Mouse (Mus musculus): ENCODE measurements around the gene 4933402D24Rik. TPM values are rescaled to one million over a fixed set of nuclear protein-coding genes. Genes with fewer than 3 reads are reported as not detected.

Gene 4933402D24Rik
- polyA plus RNA-seq (2014; fragmentation: Nextera tagmentation; extraction: Ambion mirVana): 0.32 TPM in 1 of 2 replicates, not detected in the other

DNA sequence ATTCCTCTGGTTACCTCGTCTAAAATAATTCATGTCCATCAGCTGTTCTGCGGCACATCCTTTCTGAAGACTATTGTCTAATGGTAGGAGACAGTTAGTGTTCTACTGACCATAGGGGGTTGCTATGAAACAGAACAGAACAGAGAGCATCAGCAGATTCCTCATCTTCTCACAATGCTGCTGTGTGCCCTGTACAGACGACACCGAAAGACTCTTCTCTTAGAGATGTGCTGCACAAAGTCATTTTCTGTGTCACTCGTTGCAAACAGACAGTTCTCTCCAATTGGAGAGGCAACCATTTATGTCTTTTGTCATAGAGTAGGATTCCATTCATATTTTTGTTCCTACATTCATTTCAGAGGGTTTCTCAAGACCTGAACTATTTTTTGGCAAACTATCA lies at the start of gene 4933402D24Rik:
Gene 4933402D24Rik (minus strand): TSS at position 101 of the 400 bp plus-strand sequence.
- no peaks in the 10 kb centered on the region for H3K9me3 ChIP-seq (ENCODE audit: control insufficient read depth, low read depth, low read length)
- H3K4me2 ChIP-seq (replicated peaks; ENCODE audit: low read depth, low read length): no peak within 1 kb of the TSS
- ATAC-seq (ENCODE audit: insufficient number of reproducible peaks, insufficient read depth, low FRiP score, low read depth): no peak
- H3K27me3 ChIP-seq (ENCODE audit: control insufficient read depth, insufficient read depth, low read length): no peaks in the 10 kb centered on the region
- H3K4me3 ChIP-seq (ENCODE audit: low read depth, low read length): no peak within 1 kb of the TSS
- WGBS: 75% methylated on average over 5 of the region's 5 CpGs
- no peaks in the 10 kb centered on the region for H3K4me1 ChIP-seq (ENCODE audit: control insufficient read depth, insufficient read depth, low read length)
- H3K36me3 ChIP-seq (ENCODE audit: control insufficient read depth, insufficient read depth, low read length): no peaks in the 10 kb centered on the region
- no peak within 1 kb of the TSS for H3K9ac ChIP-seq (replicated peaks; ENCODE audit: low read depth, low read length)
- no peak within 1 kb of the TSS for H3K27ac ChIP-seq (ENCODE audit: low read length)

DNA sequence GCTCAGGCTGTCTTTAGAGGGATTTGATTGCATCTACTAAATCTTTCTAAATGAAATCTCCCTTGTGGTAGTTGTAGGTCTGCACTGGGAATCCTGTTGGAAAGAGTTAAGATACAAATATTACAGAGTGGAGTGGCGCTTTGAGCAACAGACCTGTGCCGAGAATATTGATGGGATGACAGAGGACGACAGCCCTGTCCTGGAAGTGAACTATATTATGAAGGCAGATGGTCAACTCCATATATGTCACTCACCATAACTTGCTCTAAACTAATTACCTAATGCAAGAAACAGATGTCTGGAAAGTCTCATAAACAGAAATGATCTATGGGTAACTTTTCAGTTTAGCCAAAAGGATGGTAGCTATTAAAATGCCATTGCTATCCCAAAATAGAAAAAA lies 39.5 kb upstream of the 4933402D24Rik start:
- H3K4me2 ChIP-seq (replicated peaks; ENCODE audit: low read depth, low read length): no peak overlapping the region
- H3K36me3 ChIP-seq (ENCODE audit: control insufficient read depth, insufficient read depth, low read length): no peaks in the 10 kb centered on the region
- H3K27me3 ChIP-seq (ENCODE audit: control insufficient read depth, insufficient read depth, low read length): no peaks in the 10 kb centered on the region
- no peak for ATAC-seq (ENCODE audit: insufficient number of reproducible peaks, insufficient read depth, low FRiP score, low read depth)
- H3K27ac ChIP-seq (ENCODE audit: low read length): no peak overlapping the region
- no peak overlapping the region for H3K4me3 ChIP-seq (ENCODE audit: low read depth, low read length)
- no peaks in the 10 kb centered on the region for H3K4me1 ChIP-seq (ENCODE audit: control insufficient read depth, insufficient read depth, low read length)
- H3K9me3 ChIP-seq (ENCODE audit: control insufficient read depth, low read depth, low read length): no peaks in the 10 kb centered on the region
- H3K9ac ChIP-seq (replicated peaks; ENCODE audit: low read depth, low read length): no peak overlapping the region
- 46% methylated on average over 3 of the region's 3 CpGs for WGBS

DNA sequence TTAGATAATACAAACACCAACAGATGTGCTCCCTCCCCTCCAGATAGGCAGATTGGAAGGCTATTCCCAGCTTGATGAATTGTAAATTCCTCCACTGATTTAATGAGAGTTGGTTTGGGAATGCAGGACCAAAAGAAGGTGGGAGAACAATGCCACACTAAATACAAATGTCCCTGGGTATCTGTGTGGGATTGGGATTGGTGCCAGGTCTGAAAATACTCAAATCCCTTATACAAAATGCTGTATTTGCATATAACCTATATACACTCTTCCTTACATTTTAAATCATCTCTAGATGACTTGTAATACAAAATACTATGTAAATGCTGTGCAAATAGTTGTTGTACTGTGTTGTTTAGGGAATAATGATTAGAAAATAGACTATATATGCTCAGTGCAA lies 36.0 kb upstream of the 4933402D24Rik start:
- Histone ChIP-seq H3K4me1 (ENCODE audit: control insufficient read depth, insufficient read depth, low read length) (no peaks in the 10 kb centered on the region), H3K9me3 (ENCODE audit: control insufficient read depth, low read depth, low read length) (no peaks in the 10 kb centered on the region), H3K27me3 (ENCODE audit: control insufficient read depth, insufficient read depth, low read length) (no peaks in the 10 kb centered on the region), H3K4me3 (ENCODE audit: low read depth, low read length) (no peak overlapping the region), H3K9ac (replicated peaks; ENCODE audit: low read depth, low read length) (no peak overlapping the region), H3K4me2 (replicated peaks; ENCODE audit: low read depth, low read length) (no peak overlapping the region), H3K36me3 (ENCODE audit: control insufficient read depth, insufficient read depth, low read length) (no peaks in the 10 kb centered on the region), H3K27ac (ENCODE audit: low read length) (no peak overlapping the region)
- no peak for ATAC-seq (ENCODE audit: insufficient number of reproducible peaks, insufficient read depth, low FRiP score, low read depth)

DNA sequence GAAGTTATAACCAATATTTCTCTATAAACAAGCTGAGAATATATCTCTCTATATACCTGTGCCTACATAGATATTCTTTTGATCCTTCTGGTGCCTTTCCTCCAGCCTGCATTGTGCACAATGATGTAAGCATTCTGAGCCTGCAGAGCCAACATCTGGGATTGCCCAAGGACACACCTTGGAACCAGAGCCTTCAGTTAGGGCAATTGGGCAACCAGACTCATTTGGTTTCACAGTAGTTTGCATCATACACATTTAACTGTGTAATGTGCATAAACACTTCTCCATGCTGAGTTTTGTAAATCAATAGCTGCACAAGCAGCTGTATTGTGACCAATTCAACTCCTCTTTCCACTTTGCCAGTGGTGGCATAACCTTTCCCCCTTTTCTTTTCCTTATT lies 25.3 kb upstream of the 4933402D24Rik start:
- no peak for ATAC-seq (ENCODE audit: insufficient number of reproducible peaks, insufficient read depth, low FRiP score, low read depth)
- no peak overlapping the region for H3K4me3 ChIP-seq (ENCODE audit: low read depth, low read length)

DNA sequence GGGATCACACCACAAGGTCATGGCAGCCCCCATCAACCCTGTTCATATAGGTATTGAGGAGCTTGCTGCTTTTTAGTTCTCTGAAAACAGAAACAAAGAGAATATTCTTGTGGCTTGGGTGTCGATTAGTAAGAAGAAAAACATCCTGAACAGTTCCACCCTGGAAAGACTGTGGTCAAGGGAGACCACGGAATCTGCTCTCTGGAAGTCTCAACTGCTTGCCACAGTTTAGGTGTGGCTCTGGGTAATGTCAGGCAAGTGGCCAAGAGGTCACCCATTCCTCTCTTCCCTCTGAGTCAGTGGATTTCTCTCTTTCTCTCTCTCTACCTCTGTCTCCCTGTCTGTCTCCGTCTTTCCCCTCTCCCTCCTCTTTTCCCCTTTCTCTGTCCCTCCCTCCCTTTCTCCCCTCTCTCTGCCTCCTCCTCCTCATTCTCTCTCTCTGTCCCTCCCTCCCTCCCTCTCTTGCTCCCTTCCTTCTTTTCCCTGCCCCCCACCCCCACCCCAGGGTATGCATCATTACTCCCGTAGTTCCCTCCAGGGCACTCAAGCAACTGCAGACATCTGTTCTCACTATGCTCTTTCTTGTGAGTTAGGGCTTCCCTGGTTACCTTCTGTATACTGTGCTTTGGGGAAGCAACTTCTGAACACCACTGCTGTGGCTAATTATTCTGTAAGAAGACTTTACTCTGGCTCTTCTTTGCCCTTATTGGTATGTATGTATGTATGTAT lies 8.0 kb upstream of the 4933402D24Rik start:
- no peak for ATAC-seq (ENCODE audit: insufficient number of reproducible peaks, insufficient read depth, low FRiP score, low read depth)
- WGBS: 57% methylated on average over 4 of the region's 4 CpGs

More for the DNA sequence above, 25.3 kb upstream of the 4933402D24Rik start:
- Histone ChIP-seq H3K27me3 (ENCODE audit: control insufficient read depth, insufficient read depth, low read length) (no peaks in the 10 kb centered on the region), H3K4me1 (ENCODE audit: control insufficient read depth, insufficient read depth, low read length) (no peaks in the 10 kb centered on the region), H3K36me3 (ENCODE audit: control insufficient read depth, insufficient read depth, low read length) (no peaks in the 10 kb centered on the region), H3K9me3 (ENCODE audit: control insufficient read depth, low read depth, low read length) (no peaks in the 10 kb centered on the region), H3K27ac (ENCODE audit: low read length) (no peak overlapping the region), H3K4me2 (replicated peaks; ENCODE audit: low read depth, low read length) (no peak overlapping the region), H3K9ac (replicated peaks; ENCODE audit: low read depth, low read length) (no peak overlapping the region)

DNA sequence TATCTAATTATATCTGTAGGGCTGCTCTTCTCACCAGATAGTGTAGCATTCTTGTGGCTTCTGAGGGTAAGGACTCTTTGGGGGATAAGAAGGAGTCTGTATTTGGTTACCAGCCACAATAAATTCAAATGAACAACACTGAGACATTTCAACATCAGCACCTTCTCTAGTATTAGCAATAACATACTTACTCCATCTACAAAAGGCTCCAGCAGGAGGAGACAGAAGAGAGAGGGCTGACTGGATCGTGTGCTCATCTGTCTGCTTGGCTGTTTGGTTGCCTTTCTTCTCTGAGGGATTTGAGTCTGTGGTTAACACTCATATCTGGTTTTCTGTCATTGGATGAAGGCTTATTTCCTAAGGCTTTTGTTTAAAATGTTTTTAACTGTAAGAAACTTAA lies 7.3 kb upstream of the 4933402D24Rik start:
- H3K9me3 ChIP-seq (ENCODE audit: control insufficient read depth, low read depth, low read length): no peaks in the 10 kb centered on the region
- H3K4me2 ChIP-seq (replicated peaks; ENCODE audit: low read depth, low read length): no peak overlapping the region
- no peak overlapping the region for H3K4me3 ChIP-seq (ENCODE audit: low read depth, low read length)
- WGBS: 40% methylated on average over 1 of the region's 1 CpGs
- H3K27ac ChIP-seq (ENCODE audit: low read length): no peak overlapping the region
- no peak for ATAC-seq (ENCODE audit: insufficient number of reproducible peaks, insufficient read depth, low FRiP score, low read depth)
- H3K4me1 ChIP-seq (ENCODE audit: control insufficient read depth, insufficient read depth, low read length): no peaks in the 10 kb centered on the region
- no peak overlapping the region for H3K9ac ChIP-seq (replicated peaks; ENCODE audit: low read depth, low read length)
- no peaks in the 10 kb centered on the region for H3K36me3 ChIP-seq (ENCODE audit: control insufficient read depth, insufficient read depth, low read length)
- no peaks in the 10 kb centered on the region for H3K27me3 ChIP-seq (ENCODE audit: control insufficient read depth, insufficient read depth, low read length)

More for the DNA sequence above, 8.0 kb upstream of the 4933402D24Rik start:
- H3K9me3 ChIP-seq (ENCODE audit: control insufficient read depth, low read depth, low read length): no peaks in the 10 kb centered on the region
- no peaks in the 10 kb centered on the region for H3K36me3 ChIP-seq (ENCODE audit: control insufficient read depth, insufficient read depth, low read length)
- H3K27me3 ChIP-seq (ENCODE audit: control insufficient read depth, insufficient read depth, low read length): no peaks in the 10 kb centered on the region
- H3K4me3 ChIP-seq (ENCODE audit: low read depth, low read length): no peak overlapping the region
- no peak overlapping the region for H3K4me2 ChIP-seq (replicated peaks; ENCODE audit: low read depth, low read length)
- no peaks in the 10 kb centered on the region for H3K4me1 ChIP-seq (ENCODE audit: control insufficient read depth, insufficient read depth, low read length)
- H3K9ac ChIP-seq (replicated peaks; ENCODE audit: low read depth, low read length): no peak overlapping the region
- no peak overlapping the region for H3K27ac ChIP-seq (ENCODE audit: low read length)

DNA sequence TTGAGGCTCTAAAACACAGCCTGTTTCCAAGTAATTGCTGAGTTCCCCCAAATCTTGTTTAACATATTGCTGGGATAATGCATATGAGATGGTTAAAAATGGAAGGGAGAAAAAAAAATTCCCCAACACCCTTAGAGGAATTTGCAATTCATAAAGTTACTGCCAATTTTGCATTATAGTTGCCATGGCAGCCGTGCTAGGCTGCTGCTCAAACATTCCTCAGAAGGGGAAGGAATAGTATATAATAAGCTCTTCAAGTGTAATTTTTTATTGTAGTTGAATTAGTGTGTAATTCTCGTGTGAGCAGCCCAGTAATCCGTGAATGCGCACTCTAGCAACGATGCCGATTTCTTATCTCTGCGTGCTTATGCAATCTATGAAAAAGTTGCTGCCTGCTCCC lies 1.2 kb upstream of the 4933402D24Rik start:
- no peak overlapping the region for H3K9ac ChIP-seq (replicated peaks; ENCODE audit: low read depth, low read length)
- no peak overlapping the region for H3K4me2 ChIP-seq (replicated peaks; ENCODE audit: low read depth, low read length)
- 78% methylated on average over 7 of the region's 7 CpGs for WGBS
- no peak for ATAC-seq (ENCODE audit: insufficient number of reproducible peaks, insufficient read depth, low FRiP score, low read depth)
- no peaks in the 10 kb centered on the region for H3K27me3 ChIP-seq (ENCODE audit: control insufficient read depth, insufficient read depth, low read length)
- no peak overlapping the region for H3K4me3 ChIP-seq (ENCODE audit: low read depth, low read length)
- no peaks in the 10 kb centered on the region for H3K36me3 ChIP-seq (ENCODE audit: control insufficient read depth, insufficient read depth, low read length)
- H3K4me1 ChIP-seq (ENCODE audit: control insufficient read depth, insufficient read depth, low read length): no peaks in the 10 kb centered on the region
- no peaks in the 10 kb centered on the region for H3K9me3 ChIP-seq (ENCODE audit: control insufficient read depth, low read depth, low read length)
- no peak overlapping the region for H3K27ac ChIP-seq (ENCODE audit: low read length)

DNA sequence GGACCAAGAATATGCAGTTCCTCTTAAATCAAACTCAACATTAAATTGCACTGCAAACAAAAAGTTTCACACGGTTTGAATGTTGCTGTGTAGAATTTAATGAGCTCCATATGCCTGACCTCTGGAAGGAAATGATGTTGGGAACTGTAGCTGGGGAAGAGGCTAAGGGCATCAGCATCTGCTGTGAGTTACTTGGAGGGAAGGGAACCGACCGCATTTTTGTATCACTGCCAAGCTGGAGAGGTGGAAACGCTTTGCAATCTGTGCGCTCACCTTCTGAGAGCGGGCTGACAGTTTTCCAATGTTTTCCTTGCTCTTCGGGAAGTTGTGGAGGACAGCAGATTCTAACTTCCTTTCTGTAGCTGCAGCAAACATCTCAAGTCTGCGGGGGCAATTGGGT lies 955 bp downstream of the 4933402D24Rik start:
- no peak overlapping the region for H3K4me2 ChIP-seq (replicated peaks; ENCODE audit: low read depth, low read length)
- no peak for ATAC-seq (ENCODE audit: insufficient number of reproducible peaks, insufficient read depth, low FRiP score, low read depth)
- H3K27ac ChIP-seq (ENCODE audit: low read length): no peak overlapping the region; the same call in 1 of the 2 replicates
- H3K4me1 ChIP-seq (ENCODE audit: control insufficient read depth, insufficient read depth, low read length): no peaks in the 10 kb centered on the region
- no peak overlapping the region for H3K4me3 ChIP-seq (ENCODE audit: low read depth, low read length)
- no peaks in the 10 kb centered on the region for H3K9me3 ChIP-seq (ENCODE audit: control insufficient read depth, low read depth, low read length)
- WGBS: 54% methylated on average over 8 of the region's 8 CpGs
- H3K27me3 ChIP-seq (ENCODE audit: control insufficient read depth, insufficient read depth, low read length): no peaks in the 10 kb centered on the region
- H3K9ac ChIP-seq (replicated peaks; ENCODE audit: low read depth, low read length): no peak overlapping the region
- no peaks in the 10 kb centered on the region for H3K36me3 ChIP-seq (ENCODE audit: control insufficient read depth, insufficient read depth, low read length)

DNA sequence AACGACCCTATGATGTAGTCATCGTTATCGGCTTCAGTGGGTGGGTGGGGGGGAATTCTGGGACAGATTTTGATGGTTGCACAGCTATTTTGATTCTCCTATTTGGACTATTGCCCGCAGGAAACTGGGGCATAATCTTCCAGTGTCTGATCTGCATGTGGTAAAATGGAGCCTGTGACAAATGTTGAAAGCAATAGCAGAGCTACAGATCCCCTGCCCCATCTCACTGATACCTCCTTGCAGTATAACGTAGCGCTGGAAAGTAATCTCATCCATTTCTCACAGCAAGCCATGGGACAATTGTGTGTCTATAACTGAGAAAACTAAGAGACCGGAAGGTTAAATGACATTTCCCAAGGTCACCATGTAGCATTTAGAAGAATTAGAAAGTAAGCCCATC lies 4.7 kb downstream of the 4933402D24Rik start:
- ATAC-seq (ENCODE audit: insufficient number of reproducible peaks, insufficient read depth, low FRiP score, low read depth): no peak
- H3K27ac ChIP-seq (ENCODE audit: low read length): no peak overlapping the region
- H3K4me2 ChIP-seq (replicated peaks; ENCODE audit: low read depth, low read length): no peak overlapping the region
- H3K36me3 ChIP-seq (ENCODE audit: control insufficient read depth, insufficient read depth, low read length): no peaks in the 10 kb centered on the region
- no peaks in the 10 kb centered on the region for H3K27me3 ChIP-seq (ENCODE audit: control insufficient read depth, insufficient read depth, low read length)
- H3K4me1 ChIP-seq (ENCODE audit: control insufficient read depth, insufficient read depth, low read length): no peaks in the 10 kb centered on the region
- no peak overlapping the region for H3K9ac ChIP-seq (replicated peaks; ENCODE audit: low read depth, low read length)
- no peak overlapping the region for H3K4me3 ChIP-seq (ENCODE audit: low read depth, low read length)
- 85% methylated on average over 7 of the region's 7 CpGs for WGBS
- no peaks in the 10 kb centered on the region for H3K9me3 ChIP-seq (ENCODE audit: control insufficient read depth, low read depth, low read length)
